Mouse (Mus musculus) kidney, postnatal 36 days (tissue): Measurements from ENCODE around the gene Scamp4.

Experiments used
- DNase-seq, 2 experiments: peaks; one replicate each; pipeline ENCODE4 v3.0.0; 2021 to 2022; ENCODE audit warnings: mixed read lengths in 2 of 2

Gene Scamp4

DNA sequence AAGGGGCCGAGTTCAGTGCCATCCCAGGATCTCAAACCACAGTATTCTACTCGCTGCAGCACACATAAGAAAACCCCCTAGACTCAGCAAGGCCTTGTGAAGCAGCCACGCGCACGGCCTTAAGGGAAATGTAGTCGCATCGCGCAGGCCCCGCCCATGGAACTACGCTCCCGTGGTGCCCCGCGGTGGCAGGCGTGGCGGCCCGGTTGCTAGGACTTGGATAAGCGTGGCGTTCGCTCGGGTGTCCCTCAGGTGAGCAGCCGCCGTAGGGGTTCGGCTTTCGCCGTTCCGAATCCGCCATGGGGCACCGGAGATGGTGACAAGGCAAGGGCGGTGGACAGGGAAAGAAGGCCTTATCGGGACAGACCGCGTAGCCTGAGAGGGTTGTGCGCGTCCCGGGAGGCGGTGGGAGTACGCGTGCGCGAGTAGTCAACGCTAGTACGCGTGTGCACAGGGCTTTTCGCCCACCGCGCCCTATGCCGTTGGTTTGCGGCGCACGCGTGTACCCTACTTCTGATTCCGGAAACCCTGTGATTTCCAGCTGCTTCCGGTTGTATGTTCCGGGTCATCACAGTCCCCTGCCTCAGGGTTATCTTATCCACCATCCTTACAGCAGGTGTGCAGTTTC lies at the start of gene Scamp4, which contains the start of gene Adat3:
Gene Scamp4, plus strand, starts transcription at position 175 of the 628 bp plus-strand sequence.
Gene Adat3, plus strand, starts transcription at position 183 of the 628 bp plus-strand sequence.
- DNase-seq, result peak; percentile 96 to 97

DNA sequence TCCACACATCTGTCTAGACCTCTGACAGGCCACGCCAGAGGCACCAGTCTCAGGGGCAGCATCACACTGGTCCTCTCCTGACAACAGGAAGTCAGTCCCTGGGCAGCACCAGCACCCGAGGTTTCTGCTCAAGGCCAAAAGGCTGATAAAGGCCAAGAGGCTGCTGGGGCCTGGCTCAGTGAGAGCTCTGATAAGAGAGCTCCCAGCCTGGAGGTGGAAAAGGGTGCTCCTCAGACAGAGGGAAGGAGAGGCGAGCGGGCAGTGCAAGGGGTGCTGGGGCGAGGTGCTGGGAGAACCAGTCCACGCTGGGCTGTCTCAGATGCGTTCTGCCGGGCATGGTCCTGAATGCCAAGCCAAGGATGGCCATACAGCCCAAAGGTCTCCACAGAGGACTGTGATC lies 49.1 kb upstream of the Scamp4 start:
- DNase-seq, result no peak

DNA sequence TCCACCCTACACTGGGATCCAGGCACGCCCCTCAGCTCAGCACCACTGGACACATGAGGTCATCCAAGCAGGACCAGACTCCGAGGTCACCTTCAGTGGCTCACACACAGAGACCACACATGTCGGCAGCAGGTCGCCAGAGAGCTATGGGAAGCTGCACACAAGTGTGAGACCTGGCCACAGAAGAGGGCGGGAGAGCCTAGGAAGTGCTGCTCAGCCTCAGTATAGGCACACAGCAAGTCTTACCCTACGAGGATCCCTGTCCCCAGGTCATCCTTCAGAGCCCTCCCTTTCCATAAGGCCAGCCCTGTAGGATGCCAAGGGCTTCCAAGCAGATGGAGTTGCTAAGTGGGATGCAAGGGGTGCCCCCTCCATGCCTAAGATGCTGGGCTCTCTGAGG lies 48.7 kb upstream of the Scamp4 start:
- no peak for DNase-seq

DNA sequence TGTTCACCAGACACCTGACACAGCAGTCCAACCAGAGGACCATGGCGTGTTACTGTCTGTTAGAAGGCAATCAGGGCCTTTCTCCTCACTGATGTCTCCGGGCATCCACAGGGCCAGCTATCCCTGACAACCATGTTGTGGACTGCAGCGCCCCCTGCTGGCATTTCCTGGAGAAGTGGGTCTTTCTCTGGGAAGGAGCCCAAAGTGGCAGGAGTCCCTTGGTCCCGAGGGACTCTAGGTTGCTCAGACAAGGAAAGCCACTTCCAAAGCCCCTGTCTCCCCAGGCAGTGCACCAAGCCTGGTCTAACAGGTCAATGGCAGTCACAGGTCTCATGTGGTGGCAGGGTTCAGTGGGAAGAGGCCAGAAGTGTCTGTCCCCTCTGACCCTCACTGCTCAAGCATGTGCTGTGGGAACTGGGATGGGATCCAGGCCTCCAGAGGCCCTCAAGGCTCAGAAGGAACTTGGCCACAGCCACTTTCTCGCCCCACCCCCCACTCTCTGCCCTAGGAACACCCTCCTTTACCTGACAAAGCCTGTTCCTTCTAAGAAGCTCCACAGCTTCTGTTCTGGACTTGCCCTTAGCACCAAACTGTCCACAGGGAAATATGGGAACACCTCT lies 45.2 kb upstream of the Scamp4 start:
- DNase-seq, result peak; percentile 88 to 92

DNA sequence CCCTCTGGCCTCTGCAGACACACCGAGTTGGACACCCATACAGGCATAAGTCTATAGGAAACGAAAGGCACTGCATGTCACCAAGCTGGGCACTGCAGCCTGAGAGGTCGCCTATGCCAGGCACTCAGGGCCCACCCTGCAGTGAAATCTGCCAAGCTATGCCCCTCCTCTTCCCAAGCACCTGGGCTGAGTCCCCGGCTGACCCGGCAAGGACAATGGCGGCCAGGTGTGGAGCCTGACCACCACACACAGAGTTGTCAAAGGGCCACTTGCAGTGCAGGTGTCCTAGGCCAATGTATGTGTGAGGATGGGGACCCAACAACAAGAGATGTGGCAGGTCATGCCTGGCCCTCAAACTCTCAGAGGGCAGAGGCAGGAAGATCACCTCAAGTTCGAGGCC lies 43.2 kb upstream of the Scamp4 start:
- no peak for DNase-seq

DNA sequence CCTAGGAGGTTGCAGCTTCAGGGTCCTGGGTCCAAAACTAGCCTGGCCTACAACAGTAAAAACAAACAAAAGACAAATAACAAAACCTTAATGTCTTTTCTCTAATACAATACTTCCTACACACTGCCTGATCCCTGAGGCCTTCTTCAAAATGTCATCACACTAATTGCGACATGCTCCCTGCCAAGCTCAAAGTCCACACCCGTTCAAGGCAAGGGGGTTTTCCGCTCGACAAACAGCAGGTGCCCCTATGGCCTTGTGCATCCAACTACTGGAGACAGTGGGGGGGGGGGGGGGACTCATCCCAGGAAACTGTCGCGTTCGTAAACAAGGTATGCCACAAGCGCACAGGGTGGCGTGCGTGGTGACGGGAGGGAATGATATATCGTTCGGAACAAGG lies 42.1 kb upstream of the Scamp4 start:
- peak; percentile 52 to 56 for DNase-seq

DNA sequence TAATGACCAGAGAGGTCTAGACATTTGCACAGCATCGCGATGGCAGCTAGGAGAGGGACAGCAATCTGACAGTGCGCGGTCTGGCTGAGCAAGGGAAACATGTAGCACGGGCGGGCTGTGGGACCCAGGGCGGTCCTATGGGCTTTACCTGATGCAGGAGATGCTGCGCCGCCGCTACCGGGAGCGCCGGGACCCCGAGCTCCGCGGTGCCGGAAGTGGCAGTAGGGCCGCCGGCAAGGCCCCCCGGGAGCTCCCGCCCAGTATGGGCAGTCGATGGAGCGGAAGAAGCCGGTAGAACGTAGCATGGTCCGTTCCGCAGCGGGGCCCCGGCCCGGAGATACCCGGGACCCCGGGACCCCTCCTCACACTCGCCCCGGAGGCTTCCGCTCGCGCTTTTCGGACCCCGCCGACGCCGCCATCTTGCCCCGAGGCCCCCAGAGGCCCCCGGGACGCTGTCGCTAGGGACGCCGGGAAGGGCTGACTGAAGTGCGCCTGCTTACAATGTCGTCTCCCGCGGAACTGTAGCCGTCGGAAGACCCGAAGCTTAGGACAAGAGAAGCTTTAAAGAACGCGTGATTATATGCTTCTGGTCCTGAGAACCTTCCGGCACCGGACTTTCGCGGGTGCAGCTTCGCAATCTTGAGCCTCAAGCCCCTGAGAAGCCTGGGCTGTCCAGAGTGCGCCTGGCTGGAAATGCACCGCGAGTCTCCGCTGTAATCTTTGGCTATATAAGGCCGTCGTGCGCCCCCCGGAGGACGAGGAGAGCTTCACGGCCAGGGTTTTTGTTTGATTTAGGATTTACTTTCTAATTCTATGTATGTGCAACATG lies 41.3 kb upstream of the Scamp4 start, which contains the start of gene Rexo1:
Gene Rexo1, minus strand, starts transcription at position 445 of the 829 bp plus-strand sequence.
- DNase-seq, result peak; percentile 96 to 98

DNA sequence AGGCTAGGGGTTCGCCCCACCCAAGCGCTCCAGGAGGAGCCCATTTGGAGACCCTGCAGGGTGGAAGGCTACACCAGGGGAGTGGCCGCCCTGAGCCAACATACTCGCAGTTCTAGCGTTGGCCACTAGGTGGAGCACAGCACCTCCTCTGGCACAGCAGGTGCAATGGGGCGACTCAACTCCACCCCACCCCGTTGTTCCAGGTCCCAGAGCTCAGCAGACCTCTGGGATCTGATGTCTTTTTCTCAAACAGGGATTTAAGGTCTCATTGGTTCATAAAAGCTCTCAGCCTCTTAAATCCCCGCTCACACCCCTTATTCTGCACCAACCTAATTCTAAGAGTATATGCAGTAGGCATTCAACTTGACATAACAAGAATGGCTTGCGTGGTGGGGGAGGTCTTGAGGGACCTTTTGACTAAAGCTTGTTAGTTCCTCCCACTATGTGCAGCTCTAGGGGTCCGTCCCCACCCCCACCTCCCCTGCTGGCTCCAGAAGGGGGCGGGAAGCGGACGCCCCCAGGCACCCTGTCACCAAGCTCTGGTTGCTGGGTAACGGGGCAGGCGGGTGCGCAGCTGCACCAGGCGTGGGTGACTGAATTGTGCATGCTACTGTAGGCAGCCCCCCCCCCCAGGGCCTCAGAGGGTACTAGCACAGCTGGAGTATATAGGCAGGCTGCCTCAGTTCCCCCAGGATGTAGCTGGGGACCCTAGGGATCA lies 36.1 kb upstream of the Scamp4 start:
- DNase-seq, result peak; percentile 83 to 95

DNA sequence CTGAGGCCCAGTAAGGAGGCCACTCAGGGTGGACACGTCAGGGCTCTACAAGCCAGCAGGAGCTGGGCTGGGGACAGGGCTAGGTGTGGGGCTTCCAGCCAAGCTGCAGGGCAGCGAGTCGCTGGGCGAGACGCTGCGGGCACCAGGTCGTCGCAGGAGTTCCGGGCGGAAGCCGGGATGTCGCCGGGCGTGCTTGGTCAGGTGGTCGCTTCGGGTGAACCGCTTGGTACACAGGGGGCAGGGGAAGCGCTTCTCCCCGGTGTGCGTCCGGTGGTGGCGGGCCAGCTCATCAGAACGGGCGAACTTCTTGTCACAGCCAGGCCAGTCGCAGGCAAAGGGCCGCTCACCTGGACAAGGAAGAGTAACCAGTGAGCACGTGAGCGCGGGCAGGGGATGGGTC lies 33.8 kb upstream of the Scamp4 start:
- DNase-seq, result no peak

DNA sequence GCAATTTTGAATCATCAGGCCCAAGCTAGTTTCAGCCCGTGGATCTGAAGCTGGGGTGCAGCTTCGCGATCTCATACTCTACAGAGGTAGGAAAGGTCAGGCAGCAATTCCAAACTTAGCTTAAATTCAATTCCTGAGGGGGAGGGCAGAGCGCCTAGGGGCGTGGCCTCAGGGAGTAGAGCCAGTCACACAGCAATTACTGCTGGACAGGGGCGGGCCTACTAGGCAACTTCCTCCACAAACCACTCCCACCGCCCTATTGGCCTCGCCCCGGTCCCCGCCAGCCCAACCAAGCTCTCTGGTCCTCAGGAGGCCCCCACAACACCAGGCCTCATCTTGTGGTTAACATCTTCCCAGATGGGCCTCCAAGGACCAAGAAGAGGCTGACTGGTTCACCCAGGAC lies 33.0 kb upstream of the Scamp4 start:
- DNase-seq, result peak; percentile 69 to 80

DNA sequence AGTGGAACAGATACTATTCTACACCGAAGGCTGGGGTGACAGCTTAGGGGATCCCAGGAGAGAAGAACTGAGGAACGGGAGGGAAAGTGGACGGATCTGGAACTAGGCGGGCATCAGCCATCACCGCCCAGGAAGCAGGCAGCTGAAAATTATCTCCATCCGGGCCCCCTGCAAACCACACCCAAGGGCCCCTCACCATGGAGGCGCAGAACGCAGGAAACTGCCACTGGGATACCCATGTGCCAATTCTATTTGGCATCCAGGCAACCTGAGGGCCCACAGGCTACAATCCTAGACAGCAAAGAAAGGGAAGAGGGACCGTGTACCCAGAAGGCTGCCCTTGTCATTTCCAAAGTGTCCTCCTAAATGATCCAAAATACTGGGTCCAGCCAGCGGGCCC lies 32.3 kb upstream of the Scamp4 start:
- DNase-seq, result no peak

DNA sequence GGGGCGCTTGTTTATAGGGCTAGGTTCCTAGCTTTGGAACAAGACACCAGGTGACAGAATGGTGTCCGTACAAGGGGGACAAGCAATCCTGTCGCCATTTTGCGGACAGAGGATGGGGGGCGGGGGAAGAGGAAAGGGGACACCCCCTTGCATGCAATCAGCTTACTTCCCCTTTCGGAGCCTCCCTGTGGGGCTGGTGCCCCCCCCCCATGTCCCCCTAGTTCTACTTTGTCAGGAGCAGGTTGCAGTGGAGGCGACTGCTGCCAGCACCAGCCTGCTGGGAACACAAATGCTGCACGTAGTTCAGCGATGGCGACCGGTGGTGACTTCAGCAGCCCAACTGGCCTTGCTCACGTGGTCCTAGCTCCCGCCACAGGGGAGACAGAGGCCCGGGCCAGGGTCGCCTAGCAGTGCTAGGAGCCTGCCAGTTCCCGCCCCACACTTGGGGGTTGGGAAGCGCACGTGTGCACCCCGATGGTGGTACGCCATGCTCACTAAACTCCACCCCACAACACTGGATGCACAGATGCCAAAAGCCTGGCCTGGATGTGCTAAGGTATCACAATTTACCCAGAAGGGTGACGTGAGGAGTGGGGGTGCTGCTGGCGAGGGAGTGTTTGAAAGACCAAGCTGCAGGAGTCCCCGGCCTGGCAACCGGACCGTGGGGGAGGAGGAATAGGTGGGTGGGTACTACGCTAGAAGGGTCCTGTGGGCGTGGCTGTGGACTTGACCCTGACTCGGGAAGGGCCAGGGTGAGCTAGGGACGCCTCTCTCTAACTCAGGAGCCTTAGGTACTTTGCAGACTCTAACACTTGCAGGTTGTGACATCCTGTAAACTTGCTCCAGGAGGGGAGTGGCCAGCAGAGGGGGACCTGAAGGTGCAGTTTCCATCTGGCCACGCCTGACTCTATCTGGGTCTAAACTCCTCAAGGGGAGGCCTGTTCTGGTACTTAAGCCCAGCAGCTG lies 31.5 kb upstream of the Scamp4 start:
- DNase-seq, result no peak

DNA sequence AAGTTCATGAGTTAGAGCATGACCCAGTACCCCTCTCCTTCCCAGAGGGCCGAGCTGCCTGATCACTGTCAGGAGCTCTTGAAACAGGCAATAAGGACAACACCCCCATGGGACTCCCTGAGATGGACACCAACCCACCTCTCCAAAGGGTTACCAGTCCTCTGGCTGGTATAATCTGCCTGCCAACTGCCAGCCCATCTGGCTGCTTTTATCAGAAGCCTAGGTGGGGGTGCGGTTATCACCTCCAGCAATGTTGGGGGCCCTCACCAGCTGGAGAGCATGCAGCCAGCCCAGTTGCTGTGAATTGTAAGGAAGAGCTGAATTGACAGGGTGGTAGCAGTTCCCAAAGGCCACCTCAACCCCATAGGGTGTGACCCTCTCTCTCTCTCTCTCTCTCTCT lies 30.2 kb upstream of the Scamp4 start:
- DNase-seq, result no peak

DNA sequence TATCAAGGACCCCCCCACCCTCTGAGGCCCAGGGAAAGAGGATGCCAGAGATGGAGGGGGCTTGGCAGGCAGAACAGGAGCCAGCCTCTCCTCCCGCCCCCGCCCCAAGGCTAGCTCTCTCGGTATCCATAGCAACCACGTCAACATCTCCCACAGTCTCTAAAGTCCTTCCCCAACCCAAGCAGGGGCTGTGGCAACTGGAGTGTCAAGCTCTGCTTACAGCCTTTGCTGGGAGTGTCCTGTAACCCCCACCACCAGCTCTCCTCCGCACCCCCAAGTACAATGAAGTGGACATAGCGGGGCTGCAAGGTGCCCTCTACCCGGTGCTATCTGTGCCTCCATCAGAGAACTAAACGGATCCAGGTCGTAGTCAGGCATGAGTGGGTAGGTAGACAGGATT lies 28.7 kb upstream of the Scamp4 start:
- no peak for DNase-seq

DNA sequence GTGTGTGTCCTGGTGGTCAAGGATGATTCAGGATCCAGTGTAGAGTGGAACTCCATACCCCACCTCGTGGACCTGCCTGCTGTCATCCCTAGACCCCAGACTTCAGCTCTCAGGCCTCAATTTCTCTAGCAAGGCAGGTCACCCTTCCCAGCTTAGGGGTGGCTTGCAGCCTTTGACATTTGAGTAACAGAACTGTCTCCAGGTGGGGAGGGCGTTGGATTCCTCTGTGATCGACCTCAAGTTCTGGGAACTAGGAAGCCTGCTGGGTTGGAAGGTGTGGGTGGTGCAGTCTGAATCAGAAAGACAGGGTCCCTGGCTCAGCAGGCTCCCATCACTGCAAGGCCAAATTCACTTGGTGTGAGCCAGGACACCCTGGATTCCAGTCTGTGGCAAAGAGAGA lies 27.8 kb upstream of the Scamp4 start:
- DNase-seq, result no peak

DNA sequence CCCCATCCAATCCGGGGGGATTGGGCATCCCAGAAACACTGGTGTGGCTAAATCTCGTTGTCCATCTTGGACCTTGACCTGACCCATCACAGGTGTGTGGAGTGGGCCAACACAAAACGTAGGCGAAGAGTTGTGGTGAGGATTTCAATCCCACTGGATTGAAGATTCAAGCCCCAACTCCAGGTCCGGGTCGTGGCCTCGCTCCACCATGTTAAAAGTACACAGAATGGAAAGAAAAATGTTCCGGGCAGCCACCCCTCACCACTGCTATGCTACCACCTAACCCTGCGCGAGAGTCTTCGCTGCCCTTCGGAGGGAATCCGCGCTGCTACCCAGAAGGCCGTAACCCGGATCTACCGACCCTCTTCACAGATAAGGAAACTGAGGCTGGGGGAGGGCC lies 26.7 kb upstream of the Scamp4 start:
- no peak for DNase-seq

DNA sequence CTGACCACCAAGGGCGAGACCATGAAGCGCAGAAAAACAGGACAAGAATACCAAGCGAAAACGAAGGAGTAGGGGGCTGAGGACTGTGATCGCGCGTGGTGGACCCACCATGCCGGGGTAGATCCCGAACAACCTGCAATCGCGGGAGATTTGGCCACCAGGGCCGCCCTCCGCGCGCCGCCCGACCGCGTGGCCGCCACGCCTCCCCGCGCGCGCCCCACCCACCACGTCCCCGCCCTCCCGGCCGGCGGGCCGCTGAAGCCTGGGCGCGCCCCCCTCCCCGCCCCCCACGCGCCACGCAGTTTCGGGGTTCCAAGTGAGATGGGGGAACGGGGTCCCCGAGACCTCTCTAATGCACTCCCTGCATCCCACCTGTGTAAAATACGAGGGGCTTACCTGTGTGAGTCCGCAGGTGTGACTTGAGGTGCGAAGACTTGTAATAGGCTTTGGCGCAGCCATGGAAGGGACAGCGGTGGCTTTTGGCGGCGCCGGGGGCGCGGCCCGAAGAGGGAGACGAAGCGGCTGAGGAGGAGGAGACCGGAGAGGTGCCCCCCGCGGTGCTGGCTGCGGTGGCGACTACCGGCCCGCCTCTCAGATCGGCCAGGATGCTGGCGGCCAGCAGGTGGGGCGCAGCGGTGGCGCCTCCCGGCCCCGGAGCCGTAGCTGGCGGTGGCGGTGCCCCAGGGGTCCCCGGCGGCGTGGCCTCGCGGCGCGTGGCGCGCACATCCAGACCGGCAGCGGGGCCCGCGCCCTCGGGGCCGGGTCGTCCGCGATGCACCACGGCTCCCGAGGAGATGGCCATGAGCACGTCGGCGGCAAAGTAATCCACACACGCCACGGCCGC lies 26.1 kb upstream of the Scamp4 start:
- DNase-seq, result peak in 1 of 2 experiments; percentile 80

DNA sequence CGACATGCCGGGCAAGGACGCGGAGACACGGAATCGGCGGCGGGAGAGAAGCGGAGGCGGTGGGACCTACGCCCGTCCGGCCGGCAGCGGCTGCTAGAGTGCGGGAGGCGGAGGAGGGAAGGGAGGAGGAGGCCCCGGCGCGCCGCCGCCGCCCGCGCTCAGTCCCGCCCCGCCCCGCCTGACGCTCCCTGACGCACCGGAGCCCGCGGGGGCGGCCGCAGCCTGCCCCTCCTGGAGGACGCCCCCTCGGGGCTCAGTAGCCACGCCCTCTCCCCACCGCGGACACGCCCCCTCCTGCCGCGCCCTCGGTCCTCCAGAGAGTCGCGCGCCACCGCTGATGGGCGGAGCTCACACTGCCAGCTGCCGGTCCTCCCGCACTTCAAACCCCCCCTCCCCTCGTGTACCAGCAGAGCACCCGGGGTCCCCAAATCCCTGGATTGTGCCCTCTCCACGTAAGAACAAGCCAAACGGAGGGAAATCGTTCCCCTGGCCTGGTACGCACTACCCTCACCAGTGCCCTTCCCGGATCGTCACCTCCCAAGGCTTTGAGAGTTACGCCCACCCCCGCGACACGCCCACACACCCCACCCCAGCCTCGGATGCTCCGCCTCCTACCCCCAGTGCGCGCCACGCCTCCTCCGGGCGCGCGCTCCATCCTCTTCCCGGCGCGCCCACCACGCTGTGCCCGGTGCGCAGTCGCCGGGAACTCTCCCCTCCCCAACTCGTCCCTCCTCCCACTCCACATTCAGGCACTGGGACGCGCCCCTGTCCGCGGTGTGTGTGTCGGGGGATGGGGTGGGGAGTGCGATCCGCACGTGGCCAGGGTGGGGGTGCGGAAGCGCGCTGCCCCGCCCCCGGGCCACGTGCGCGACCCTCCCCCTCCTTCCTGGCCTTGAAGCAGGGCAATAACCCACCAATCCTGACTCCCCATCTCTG lies 25.2 kb upstream of the Scamp4 start, which contains the start of gene Klf16:
Gene Klf16, minus strand, starts transcription at position 127 of the 936 bp plus-strand sequence.
- DNase-seq, result peak; percentile 98 to 99

DNA sequence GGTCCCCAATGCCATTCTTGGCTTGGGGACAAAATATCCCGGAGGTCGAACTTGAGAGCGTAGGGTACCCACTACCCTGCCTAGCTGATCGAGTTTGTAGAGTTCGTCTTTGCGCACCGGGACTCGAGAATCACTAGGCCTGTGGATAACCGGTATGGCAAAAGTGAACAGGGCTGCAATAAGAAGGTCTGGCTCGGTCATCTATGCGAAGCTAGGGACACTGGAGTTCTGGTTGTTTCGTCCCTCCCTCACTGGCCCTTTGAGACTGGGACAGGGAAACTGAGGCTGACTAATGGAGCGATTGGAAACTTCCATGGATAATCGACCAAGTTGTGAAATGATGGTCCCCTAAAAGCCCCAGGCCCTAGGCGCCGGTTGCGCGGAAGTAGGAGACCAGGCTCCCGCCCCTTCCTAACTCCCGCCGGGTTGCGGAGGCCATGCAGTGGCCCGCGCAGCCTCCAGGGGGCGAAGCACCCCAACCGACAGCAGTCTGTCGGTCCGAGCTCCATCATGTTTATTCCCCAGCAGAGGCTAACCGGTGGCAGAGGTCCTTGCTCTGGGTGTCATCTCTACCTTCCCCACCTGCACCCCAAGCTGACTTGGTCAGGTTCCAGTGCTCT lies 24.4 kb upstream of the Scamp4 start:
- DNase-seq, result peak; percentile 83 to 91
